Mouse (Mus musculus) myocyte (in vitro differentiated cells): Measurements from ENCODE around the gene Tmem205.

Experiments
- CEBPB ChIP-seq: IDR thresholded peaks from 2 replicates; pipeline ENCODE4 v1.6.1; 2011; ENCODE audit warnings: mild to moderate bottlenecking, moderate library complexity; ENCODE audit not compliant: poor library complexity, insufficient read depth, severe bottlenecking
- E2F4 ChIP-seq: IDR thresholded peaks from one replicate; pipeline ENCODE4 v1.6.1; 2011; ENCODE audit warnings: mild to moderate bottlenecking, control low read depth, moderate library complexity; ENCODE audit not compliant: insufficient read depth
- MAX ChIP-seq: IDR thresholded peaks from one replicate; pipeline ENCODE4 v1.6.1; 2011; ENCODE audit warnings: low read depth, mild to moderate bottlenecking, control low read depth
- MYOD1 ChIP-seq, 3 experiments: IDR thresholded peaks; one replicate each; pipeline ENCODE4 v1.6.1; 2011; ENCODE audit warnings: control low read depth in 2 of 3, low read depth in 2 of 3, mild to moderate bottlenecking in 2 of 3, moderate library complexity in 1 of 3; ENCODE audit not compliant: insufficient read length in 2 of 3, control insufficient read depth in 1 of 3
- MYOG ChIP-seq, 3 experiments: IDR thresholded peaks; one replicate each; pipeline ENCODE4 v1.6.1; 2011; ENCODE audit warnings: control low read depth in 2 of 3, low read depth in 2 of 3, mild to moderate bottlenecking in 2 of 3; ENCODE audit not compliant: insufficient read length in 2 of 3, control insufficient read depth in 1 of 3, insufficient read depth in 1 of 3
- POLR2A ChIP-seq: IDR thresholded peaks from one replicate; pipeline ENCODE4 v1.6.1; 2011; ENCODE audit warnings: low read depth, mild to moderate bottlenecking, control low read depth, moderate library complexity; ENCODE audit not compliant: insufficient read length
- POLR2AphosphoS2 ChIP-seq: IDR thresholded peaks from one replicate; pipeline ENCODE4 v1.6.1; 2011; ENCODE audit warnings: low read depth, control low read depth; ENCODE audit not compliant: insufficient read length
- REST ChIP-seq: IDR thresholded peaks from one replicate; pipeline ENCODE4 v1.6.1; 2011; ENCODE audit warnings: mild to moderate bottlenecking, control low read depth, moderate library complexity; ENCODE audit not compliant: insufficient read depth, insufficient read length
- SRF ChIP-seq: IDR thresholded peaks from one replicate; pipeline ENCODE4 v1.6.1; 2011; ENCODE audit warnings: low read depth; ENCODE audit not compliant: control insufficient read depth, insufficient read length
- TCF12 ChIP-seq: IDR thresholded peaks from one replicate; pipeline ENCODE4 v1.6.1; 2011; ENCODE audit warnings: mild to moderate bottlenecking, control low read depth; ENCODE audit not compliant: poor library complexity, insufficient read depth, severe bottlenecking
- TCF3 ChIP-seq: IDR thresholded peaks from one replicate; pipeline ENCODE4 v1.6.1; 2011; ENCODE audit warnings: low read depth, control low read depth; ENCODE audit not compliant: insufficient read length
- USF1 ChIP-seq: IDR thresholded peaks from one replicate; pipeline ENCODE4 v1.6.1; 2011; ENCODE audit warnings: low read depth, mild to moderate bottlenecking, control low read depth, moderate library complexity

DNA sequence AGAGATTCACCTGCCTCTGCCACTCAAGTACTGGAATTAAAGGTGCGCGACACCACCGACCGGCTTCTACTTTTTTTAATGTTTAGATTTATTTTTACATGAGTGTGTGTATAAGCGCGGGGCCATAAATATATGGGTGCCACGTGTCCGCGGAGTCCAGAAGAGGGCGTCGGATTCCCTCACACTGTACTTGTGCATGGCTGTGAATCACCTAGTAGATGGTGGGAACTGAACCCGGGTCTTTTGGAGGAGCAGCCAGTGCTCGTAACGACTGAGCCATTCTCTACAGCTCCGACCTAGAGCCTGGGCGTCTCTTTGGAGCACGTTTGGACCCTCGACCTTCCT lies 27.8 kb upstream of the Tmem205 start:
- TF ChIP-seq MAX: no peak
- no peak for TF ChIP-seq TCF12
- no peak for TF ChIP-seq POLR2A
- TF ChIP-seq USF1: peak; percentile 30
- TF ChIP-seq TCF3: no peak
- no peak for TF ChIP-seq POLR2AphosphoS2
- TF ChIP-seq SRF: no peak
- TF ChIP-seq MYOD1 (IDR thresholded peaks at IDR 0.05; ENCODE audit: control insufficient read depth in 1 of 3, insufficient read length in 2 of 3, low read depth in 2 of 3): no peak
- no peak for TF ChIP-seq E2F4
- TF ChIP-seq CEBPB: no peak
- no peak for TF ChIP-seq MYOG (IDR thresholded peaks at IDR 0.05; ENCODE audit: control insufficient read depth in 1 of 3, insufficient read depth in 1 of 3, insufficient read length in 2 of 3, low read depth in 2 of 3)
- no peak for TF ChIP-seq REST
